Mouse (Mus musculus): ENCODE data around the gene Mybpc1. TPM values are rescaled to one million over a fixed set of nuclear protein-coding genes. Genes with fewer than 3 reads are reported as not detected.

The Mybpc1 gene
- polyA plus RNA-seq (2011; ENCODE audit: insufficient read depth, insufficient read length, low replicate concordance, missing spikeins): 1.5 and 1.6 TPM in 2 replicates

GRCm38 (mm10) chr10:88604943-88605342, at the start of gene Mybpc1:
TSS of gene Mybpc1 (minus strand) at chr10:88605152.
- Histone ChIP-seq H3K27ac (ENCODE audit: control insufficient read depth, insufficient read depth, low read depth, low read length, poor library complexity) (no peak within 1 kb of the TSS), H3K4me1 (ENCODE audit: control insufficient read depth, insufficient read depth, low read length) (no peaks in the 10 kb centered on the region), H3K4me3 (replicated peaks; ENCODE audit: control insufficient read depth, low read depth, low read length) (no peak within 1 kb of the TSS)
- no peak for TF ChIP-seq CTCF (IDR thresholded peaks at IDR 0.05; ENCODE audit: control insufficient read depth, insufficient read depth, low read length)
- TF ChIP-seq POLR2A (IDR thresholded peaks at IDR 0.05; ENCODE audit: borderline replicate concordance, control insufficient read depth, low read depth, low read length): no peak
- WGBS: 45% methylated on average over 16 of the region's 16 CpGs

- Histone ChIP-seq H3K4me1 (ENCODE audit: control insufficient read depth, insufficient read depth, low read length) (no peaks in the 10 kb centered on the region), H3K27ac (ENCODE audit: control insufficient read depth, insufficient read depth, low read depth, low read length, poor library complexity) (no peak overlapping the region), H3K4me3 (replicated peaks; ENCODE audit: control insufficient read depth, low read depth, low read length) (no peak overlapping the region)
- WGBS: 17% methylated on average over 5 of the region's 5 CpGs
- TF ChIP-seq CTCF (IDR thresholded peaks at IDR 0.05; ENCODE audit: control insufficient read depth, insufficient read depth, low read length) (no peak), POLR2A (IDR thresholded peaks at IDR 0.05; ENCODE audit: borderline replicate concordance, control insufficient read depth, low read depth, low read length) (no peak)
Measured at GRCm38 (mm10) chr10:88645448-88645847, 40.5 kb upstream of the Mybpc1 start.

- TF ChIP-seq CTCF (IDR thresholded peaks at IDR 0.05; ENCODE audit: control insufficient read depth, insufficient read depth, low read length): no peak
- TF ChIP-seq POLR2A (IDR thresholded peaks at IDR 0.05; ENCODE audit: borderline replicate concordance, control insufficient read depth, low read depth, low read length): no peak
- no peak overlapping the region for H3K27ac ChIP-seq (ENCODE audit: control insufficient read depth, insufficient read depth, low read depth, low read length, poor library complexity)
- no peak overlapping the region for H3K4me3 ChIP-seq (replicated peaks; ENCODE audit: control insufficient read depth, low read depth, low read length)
- WGBS: 27% methylated on average over 10 of the region's 10 CpGs
- H3K4me1 ChIP-seq (ENCODE audit: control insufficient read depth, insufficient read depth, low read length): no peaks in the 10 kb centered on the region
Measured at GRCm38 (mm10) chr10:88631330-88631953, 26.5 kb upstream of the Mybpc1 start.

GRCm38 (mm10) chr10:88630663-88631329, 25.8 kb upstream of the Mybpc1 start:
- 48% methylated on average over 2 of the region's 2 CpGs for WGBS
- TF ChIP-seq POLR2A (IDR thresholded peaks at IDR 0.05; ENCODE audit: borderline replicate concordance, control insufficient read depth, low read depth, low read length) (no peak), CTCF (IDR thresholded peaks at IDR 0.05; ENCODE audit: control insufficient read depth, insufficient read depth, low read length) (no peak)
- no peak overlapping the region for H3K27ac ChIP-seq (ENCODE audit: control insufficient read depth, insufficient read depth, low read depth, low read length, poor library complexity)
- no peak overlapping the region for H3K4me3 ChIP-seq (replicated peaks; ENCODE audit: control insufficient read depth, low read depth, low read length)
- H3K4me1 ChIP-seq (ENCODE audit: control insufficient read depth, insufficient read depth, low read length): no peaks in the 10 kb centered on the region

GRCm38 (mm10) chr10:88627052-88627451, 22.1 kb upstream of the Mybpc1 start:
- no peak overlapping the region for H3K27ac ChIP-seq (ENCODE audit: control insufficient read depth, insufficient read depth, low read depth, low read length, poor library complexity)
- no peak overlapping the region for H3K4me3 ChIP-seq (replicated peaks; ENCODE audit: control insufficient read depth, low read depth, low read length)
- TF ChIP-seq CTCF (IDR thresholded peaks at IDR 0.05; ENCODE audit: control insufficient read depth, insufficient read depth, low read length): no peak
- no peak for TF ChIP-seq POLR2A (IDR thresholded peaks at IDR 0.05; ENCODE audit: borderline replicate concordance, control insufficient read depth, low read depth, low read length)
- 88% methylated on average over 4 of the region's 4 CpGs for WGBS
- H3K4me1 ChIP-seq (ENCODE audit: control insufficient read depth, insufficient read depth, low read length): no peaks in the 10 kb centered on the region

- TF ChIP-seq POLR2A (IDR thresholded peaks at IDR 0.05; ENCODE audit: borderline replicate concordance, control insufficient read depth, low read depth, low read length) (no peak), CTCF (IDR thresholded peaks at IDR 0.05; ENCODE audit: control insufficient read depth, insufficient read depth, low read length) (no peak)
- Histone ChIP-seq H3K4me3 (replicated peaks; ENCODE audit: control insufficient read depth, low read depth, low read length) (no peak overlapping the region), H3K4me1 (ENCODE audit: control insufficient read depth, insufficient read depth, low read length) (no peaks in the 10 kb centered on the region), H3K27ac (ENCODE audit: control insufficient read depth, insufficient read depth, low read depth, low read length, poor library complexity) (no peak overlapping the region)
- WGBS: 75% methylated on average over 3 of the region's 3 CpGs
Measured at GRCm38 (mm10) chr10:88626176-88626575, 21.2 kb upstream of the Mybpc1 start.

GRCm38 (mm10) chr10:88624300-88624699, 19.3 kb upstream of the Mybpc1 start:
- TF ChIP-seq POLR2A (IDR thresholded peaks at IDR 0.05; ENCODE audit: borderline replicate concordance, control insufficient read depth, low read depth, low read length) (no peak), CTCF (IDR thresholded peaks at IDR 0.05; ENCODE audit: control insufficient read depth, insufficient read depth, low read length) (no peak)
- Histone ChIP-seq H3K4me1 (ENCODE audit: control insufficient read depth, insufficient read depth, low read length) (no peaks in the 10 kb centered on the region), H3K27ac (ENCODE audit: control insufficient read depth, insufficient read depth, low read depth, low read length, poor library complexity) (no peak overlapping the region), H3K4me3 (replicated peaks; ENCODE audit: control insufficient read depth, low read depth, low read length) (no peak overlapping the region)
- WGBS: 78% methylated on average over 11 of the region's 11 CpGs

GRCm38 (mm10) chr10:88622624-88623023, 17.7 kb upstream of the Mybpc1 start:
- 53% methylated on average over 16 of the region's 16 CpGs for WGBS
- no peak overlapping the region for H3K4me3 ChIP-seq (replicated peaks; ENCODE audit: control insufficient read depth, low read depth, low read length)
- no peaks in the 10 kb centered on the region for H3K4me1 ChIP-seq (ENCODE audit: control insufficient read depth, insufficient read depth, low read length)
- H3K27ac ChIP-seq (ENCODE audit: control insufficient read depth, insufficient read depth, low read depth, low read length, poor library complexity): no peak overlapping the region
- TF ChIP-seq POLR2A (IDR thresholded peaks at IDR 0.05; ENCODE audit: borderline replicate concordance, control insufficient read depth, low read depth, low read length) (no peak), CTCF (IDR thresholded peaks at IDR 0.05; ENCODE audit: control insufficient read depth, insufficient read depth, low read length) (no peak)

Data from bone marrow, adult 2 months (tissue).